Mouse (Mus musculus) CH12.LX (cell line): ENCODE data around the gene 2010005H15Rik. TPM values are rescaled to one million over a fixed set of nuclear protein-coding genes. Genes with fewer than 3 reads are reported as not detected.
A peak's percentile ranks its signal among the peaks of the same experiment; 100 is the strongest.
"Not testable (repeated sequence)": the region's sequence is repeated elsewhere in the genome, so short reads cannot be mapped to it uniquely, and the experiment has no call there.

Source experiments
- DNase-seq: peaks from one replicate; pipeline ENCODE4 v3.0.0-alpha.2; 2013; ENCODE audit errors: extremely low read depth
- H3K27ac ChIP-seq: 2 replicates; pipeline ENCODE4 v1.5.1; 2012; ENCODE audit warnings: low read depth, mild to moderate bottlenecking, control low read depth, moderate library complexity; ENCODE audit not compliant: insufficient read depth
- H3K27me3 ChIP-seq: replicated peaks from 2 replicates; pipeline ENCODE3; 2012; ENCODE audit warnings: inconsistent platforms
- H3K36me3 ChIP-seq, 2 experiments: replicated peaks in 1 of 2; 2 replicates each; pipeline versions ENCODE3 to v1.6.1; 2012; ENCODE audit warnings: inconsistent platforms in 1 of 2, low read length in 1 of 2, mild to moderate bottlenecking in 1 of 2, mixed read lengths in 1 of 2, moderate library complexity in 1 of 2; ENCODE audit not compliant: control insufficient read depth in 1 of 2, insufficient read depth in 1 of 2
- H3K4me1 ChIP-seq, 2 experiments: 2 replicates each; pipeline ENCODE4 v1.6.1; 2012; ENCODE audit warnings: inconsistent platforms in 1 of 2, moderate library complexity in 1 of 2; ENCODE audit not compliant: insufficient read depth in 2 of 2, control insufficient read depth in 1 of 2
- H3K4me2 ChIP-seq: 2 replicates; pipeline ENCODE4 v1.6.1; 2012; ENCODE audit warnings: low read depth, mild to moderate bottlenecking, control low read depth; ENCODE audit not compliant: poor library complexity, insufficient read depth, severe bottlenecking
- H3K4me3 ChIP-seq, 3 experiments: fragments of 150-350 bp in 1 of 3; sonication (generic) in 1 of 3; replicated peaks in 1 of 3; 2 replicates each; pipeline versions ENCODE3 to v1.5.1; 2011 to 2012; ENCODE audit warnings: low read depth in 2 of 3, low read length in 2 of 3, mild to moderate bottlenecking in 2 of 3, moderate library complexity in 2 of 3, control low read depth in 1 of 3, improper control_type of control experiment in 1 of 3, inconsistent platforms in 1 of 3, mixed read lengths in 1 of 3; ENCODE audit not compliant: poor library complexity in 1 of 3
- H3K79me2 ChIP-seq: replicated peaks from 2 replicates; pipeline ENCODE4 v1.6.1; 2012; ENCODE audit warnings: mild to moderate bottlenecking, moderate library complexity; ENCODE audit not compliant: control insufficient read depth, poor library complexity, insufficient read depth, severe bottlenecking; ENCODE audit errors: extremely low read depth
- H3K9ac ChIP-seq: 2 replicates; pipeline ENCODE4 v1.6.1; 2012; ENCODE audit warnings: low read depth, mild to moderate bottlenecking, control low read depth, moderate library complexity; ENCODE audit not compliant: insufficient read depth
- H3K9me3 ChIP-seq: replicated peaks from 2 replicates; pipeline ENCODE3; 2012; ENCODE audit warnings: low read length, inconsistent platforms, mixed read lengths
- CHD1 ChIP-seq: IDR thresholded peaks from 2 replicates; pipeline ENCODE4 v1.6.1; 2012; ENCODE audit warnings: low read depth, low read length, improper control_type of control experiment, inconsistent platforms
- CTCF ChIP-seq, 2 experiments: IDR thresholded peaks in 1 of 2; conservative IDR thresholded peaks in 1 of 2; 2 replicates each; pipeline ENCODE4 v1.5.1; 2011 to 2012; ENCODE audit warnings: low read depth in 2 of 2, low read length in 2 of 2, improper control_type of control experiment in 1 of 2, inconsistent platforms in 1 of 2, mild to moderate bottlenecking in 1 of 2, moderate library complexity in 1 of 2
- E2F4 ChIP-seq: IDR thresholded peaks from 2 replicates; pipeline ENCODE4 v1.6.1; 2011; ENCODE audit warnings: low read depth, low read length, improper control_type of control experiment; ENCODE audit not compliant: insufficient replicate concordance
- HCFC1 ChIP-seq: IDR thresholded peaks from 2 replicates; pipeline ENCODE4 v1.6.1; 2012; ENCODE audit warnings: low read depth, mild to moderate bottlenecking, inconsistent platforms, low read length, improper control_type of control experiment
- IRF4 ChIP-seq: IDR thresholded peaks from 2 replicates; pipeline ENCODE4 v1.6.1; 2014; ENCODE audit warnings: low read depth, mild to moderate bottlenecking, inconsistent platforms, low read length, improper control_type of control experiment
- JUND ChIP-seq: conservative IDR thresholded peaks from 2 replicates; pipeline ENCODE4 v1.6.1; 2011; ENCODE audit warnings: low read depth, low read length, improper control_type of control experiment
- KAT2A ChIP-seq: IDR thresholded peaks from 2 replicates; pipeline ENCODE4 v1.6.1; 2012; ENCODE audit warnings: low read length, improper control_type of control experiment, inconsistent platforms; ENCODE audit not compliant: insufficient replicate concordance
- MAFK ChIP-seq: IDR thresholded peaks from 2 replicates; pipeline ENCODE4 v1.6.1; 2011; ENCODE audit warnings: low read length, improper control_type of control experiment; ENCODE audit not compliant: insufficient replicate concordance
- MAX ChIP-seq: IDR thresholded peaks from 2 replicates; pipeline ENCODE4 v1.6.1; 2011; ENCODE audit warnings: low read length, improper control_type of control experiment
- MAZ ChIP-seq: IDR thresholded peaks from 2 replicates; pipeline ENCODE4 v1.6.1; 2012; ENCODE audit warnings: low read depth, mild to moderate bottlenecking, inconsistent platforms, low read length, improper control_type of control experiment, moderate library complexity
- MEF2A ChIP-seq: IDR thresholded peaks from 2 replicates; pipeline ENCODE4 v1.6.1; 2014; ENCODE audit warnings: low read depth, mild to moderate bottlenecking, inconsistent platforms, low read length, improper control_type of control experiment, borderline replicate concordance
- NELFE ChIP-seq: IDR thresholded peaks from 2 replicates; pipeline ENCODE4 v1.6.1; 2011; ENCODE audit warnings: low read depth, low read length, improper control_type of control experiment
- POLR2A ChIP-seq: IDR thresholded peaks from 2 replicates; pipeline ENCODE4 v1.6.1; 2011; ENCODE audit warnings: low read depth, mild to moderate bottlenecking, improper control_type of control experiment, low read length
- POLR2AphosphoS2 ChIP-seq: IDR thresholded peaks from 2 replicates; pipeline ENCODE4 v1.6.1; 2011; ENCODE audit warnings: low read depth, low read length, improper control_type of control experiment
- RAD21 ChIP-seq: IDR thresholded peaks from 2 replicates; pipeline ENCODE4 v1.6.1; 2011; ENCODE audit warnings: low read depth, mild to moderate bottlenecking, low read length, improper control_type of control experiment, moderate library complexity
- RCOR1 ChIP-seq: conservative IDR thresholded peaks from 2 replicates; pipeline ENCODE4 v1.6.1; 2012; ENCODE audit warnings: low read depth, mild to moderate bottlenecking, inconsistent platforms, low read length, improper control_type of control experiment
- SIN3A ChIP-seq: IDR thresholded peaks from 2 replicates; pipeline ENCODE4 v1.6.1; 2012; ENCODE audit warnings: low read length, improper control_type of control experiment, inconsistent platforms
- USF1 ChIP-seq: IDR thresholded peaks from 2 replicates; pipeline ENCODE4 v1.6.1; 2014; ENCODE audit warnings: low read depth, mild to moderate bottlenecking, inconsistent platforms, low read length, improper control_type of control experiment
- USF2 ChIP-seq: conservative IDR thresholded peaks from 2 replicates; pipeline ENCODE4 v1.6.1; 2011; ENCODE audit warnings: low read depth, low read length, improper control_type of control experiment
- dilution Hi-C: fragments of 300-500 bp; cut with MboI; formaldehyde crosslinking; loops from 2 replicates; pipeline ENCODE4 v1.14.3; 2020; ENCODE audit warnings: low sequenced_read_pairs; ENCODE audit not compliant: extremely low pct_unique_long_range_greater_than_20kb, extremely low pct_ligation_motif_present
- in situ Hi-C: fragments of 300-500 bp; cut with MboI; formaldehyde crosslinking; loops from 3 replicates; pipeline ENCODE4 v1.14.3; 2019; ENCODE audit warnings: low sequenced_read_pairs, low pct_ligation_motif_present, low pct_unique_long_range_greater_than_20kb, mixed read lengths
- polyA plus RNA-seq: library from polyadenylated mRNA; unstranded; fragments of >175 nt; gene quantifications from 2 replicates; pipeline ENCODE4 v1.2.1, GENCODE M21; 2012; ENCODE audit warnings: low read depth; ENCODE audit not compliant: insufficient read length
- total RNA-seq, 2 experiments: library from RNA; depleted of rRNA; stranded (reverse); fragments of 300-350 nt in 1 of 2; fragments of >200 nt in 1 of 2; gene quantifications; 2 replicates each; pipeline ENCODE4 v1.2.3; 2012 to 2014

The 2010005H15Rik gene
- total and polyA plus RNA-seq, 3 experiments, result 15.6 to 71.5 (median 54.7) TPM

DNA sequence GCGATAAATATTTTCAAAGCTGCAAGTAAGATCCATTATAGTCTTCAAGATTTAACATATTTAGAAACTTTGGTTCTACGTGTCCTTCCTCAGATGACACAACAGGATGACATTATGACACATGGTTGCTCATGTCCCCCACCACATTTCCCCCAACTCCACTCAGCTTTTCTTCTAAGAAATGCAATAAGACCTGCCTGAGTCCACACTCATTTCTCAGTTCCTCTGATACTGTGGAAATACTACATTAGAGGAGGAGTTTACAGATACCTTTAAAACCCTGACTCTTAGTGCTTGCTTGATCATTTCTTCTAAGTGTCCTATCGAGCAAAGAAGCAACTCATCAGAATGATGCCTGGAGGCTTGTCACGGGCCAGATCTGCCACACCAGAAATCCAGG lies 37.4 kb upstream of the 2010005H15Rik start, which contains the start of gene Gm5483:
Gm5483 (plus strand) TSS at position 301 of the 400 bp plus-strand sequence.
- H3K9ac ChIP-seq, H3K4me2 ChIP-seq, H3K79me2 ChIP-seq, H3K27me3 ChIP-seq, H3K4me1 ChIP-seq, dilution Hi-C loops, H3K27ac ChIP-seq, H3K9me3 ChIP-seq, H3K4me3 ChIP-seq, H3K36me3 ChIP-seq, in situ Hi-C loops: not testable (repeated sequence)
- peak; percentile 6 for DNase-seq

DNA sequence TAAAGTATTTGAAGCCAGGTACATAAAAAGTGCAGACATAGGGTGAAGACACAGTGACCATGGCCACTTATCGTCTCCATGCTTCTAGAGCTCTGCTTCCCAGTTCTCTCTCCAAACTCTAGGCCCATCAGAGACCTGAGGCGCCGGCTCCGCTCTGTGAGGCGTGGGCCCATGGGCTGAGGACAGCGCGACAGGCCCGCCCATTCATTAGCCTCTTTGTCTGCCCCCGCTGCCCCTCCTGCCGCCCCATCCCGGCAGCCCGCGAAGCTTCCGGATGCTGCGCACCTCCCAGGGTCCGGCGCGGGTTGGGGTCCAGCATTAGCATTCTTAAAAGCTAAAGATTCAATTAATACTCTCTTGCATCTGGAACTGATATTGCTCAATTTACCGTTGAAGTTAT lies 22.0 kb upstream of the 2010005H15Rik start:
- H3K36me3 ChIP-seq, result no peaks in the 10 kb centered on the region
- H3K9ac ChIP-seq, result no peak overlapping the region
- no peaks in the 10 kb centered on the region for H3K27me3 ChIP-seq
- in situ Hi-C loops (no loop called here), dilution Hi-C loops (no loop called here)
- H3K79me2 ChIP-seq, result no peaks in the 10 kb centered on the region
- no peak overlapping the region for H3K27ac ChIP-seq
- 0 out of 4 replicates have a peak, but pooled peaks cover 0 to 5% of the 10 kb centered on the region in 2 experiments for H3K4me1 ChIP-seq
- no peak overlapping the region for H3K4me2 ChIP-seq
- H3K4me3 ChIP-seq, result no peak overlapping the region
- H3K9me3 ChIP-seq, result no peaks in the 10 kb centered on the region
- TF ChIP-seq SIN3A, result no peak
- no peak for TF ChIP-seq E2F4
- TF ChIP-seq MAFK, result no peak
- TF ChIP-seq MAX, result no peak
- TF ChIP-seq NELFE, result no peak
- no peak for TF ChIP-seq HCFC1
- TF ChIP-seq CTCF (conservative IDR thresholded peaks at IDR 0.05 in 1 of 2, IDR thresholded peaks at IDR 0.05 in 1 of 2; ENCODE audit: low read depth in 2 of 2, low read length in 2 of 2), result no peak
- TF ChIP-seq JUND, result no peak
- no peak for TF ChIP-seq POLR2AphosphoS2
- no peak for TF ChIP-seq MAZ
- TF ChIP-seq RAD21, result no peak
- no peak for TF ChIP-seq CHD1
- no peak for TF ChIP-seq KAT2A
- TF ChIP-seq USF1, result no peak
- no peak for TF ChIP-seq IRF4
- TF ChIP-seq POLR2A, result no peak
- no peak for TF ChIP-seq MEF2A
- no peak for TF ChIP-seq USF2
- no peak for TF ChIP-seq RCOR1
- DNase-seq, result no peak
